In the genomic region with DNA sequence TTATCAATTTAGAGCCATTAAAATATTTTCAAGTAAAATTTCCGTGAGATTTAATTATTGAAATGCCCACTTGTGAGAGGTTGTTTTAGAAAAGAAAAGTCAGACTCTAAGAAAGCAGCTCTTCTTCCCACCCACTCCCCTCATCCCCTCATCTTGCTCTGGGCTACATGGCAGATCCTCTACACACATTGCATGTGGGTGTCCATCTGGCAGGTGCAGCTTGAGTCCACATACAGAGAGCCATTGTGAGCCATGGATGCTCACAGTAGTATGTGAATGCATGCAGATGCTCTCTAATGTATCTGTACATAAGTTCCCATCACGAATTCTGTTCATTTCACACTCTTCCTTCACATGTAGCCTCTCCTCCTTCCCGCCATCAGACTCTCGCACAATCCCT, we compare ENCODE assay signal across 23 mouse cellular contexts.
DNase-seq lines count a peak whose midpoint lies in the region; ATAC-seq and TF ChIP-seq lines count a peak whose summit lies in the region.
"Had no signal": no experiment of that assay in that cellular context is flagged by ENCODE, and none has a peak within 500 bp of the region (broad histone marks: within the 10 kb centered on the region; RNA-seq: fewer than 3 reads in every experiment).

No protein-coding gene starts in this region.

- H3K27ac ChIP-seq in layer of hippocampus, adult 2 months = no peak overlapping the region

- TF ChIP-seq CTCF in layer of hippocampus, adult 2 months (conservative IDR thresholded peaks at IDR 0.05) = no peak

- H3K4me1 ChIP-seq in megakaryocyte, embryonic 14.5 days = no peaks in the 10 kb centered on the region

- ATAC-seq in frontal cortex, adult (ENCODE audit: low TSS enrichment) = peak; percentile 65
- ATAC-seq in megakaryocyte, adult 5-6 weeks (ENCODE audit: poor library complexity, severe bottlenecking) = no peak
- no peak for ATAC-seq in erythroid progenitor cell, adult 5-6 weeks (replicated peaks; ENCODE audit: low FRiP score, poor library complexity, severe bottlenecking)
- ATAC-seq: activated CD4-positive, CD25-positive, alpha-beta regulatory T cell, adult 4 months; CD4-positive, CD25-positive, alpha-beta regulatory T cell, adult 4 months; Patski had no signal

- no peaks in the 10 kb centered on the region for H3K27me3 ChIP-seq in megakaryocyte, embryonic 14.5 days (replicated peaks)
- H3K27me3 ChIP-seq: CH12.LX, Patski had no signal

- no peak for DNase-seq in frontal cortex, postnatal 10 days (ENCODE audit: low spot score in 2 of 2)
- DNase-seq in layer of hippocampus, adult 9-11 months = peak; percentile 25
- DNase-seq in layer of hippocampus, adult 2 months (ENCODE audit: low spot score in 2 of 2) = no peak
- DNase-seq in brain, adult 2 months (ENCODE audit: low read depth, low spot score) = peak; percentile 46
- DNase-seq: adrenal gland, adult 2 months; adrenal gland, adult 8-10 months; adrenal gland, postnatal 10 days; adrenal gland, postnatal 14 days; adrenal gland, postnatal 25 days; adrenal gland, postnatal 36 days; B cell, adult 2 months; cerebellum, adult 11 months; cerebellum, adult 11-12 months; cerebellum, adult 18-20 months had no signal

- H3K9me3 ChIP-seq in megakaryocyte, embryonic 14.5 days = no peaks in the 10 kb centered on the region
- H3K9me3 ChIP-seq: G1E had no signal

- no peaks in the 10 kb centered on the region for H3K36me3 ChIP-seq in megakaryocyte, embryonic 14.5 days (replicated peaks; ENCODE audit: low read length)
- H3K36me3 ChIP-seq: G1E had no signal

- H3K4me3 ChIP-seq in layer of hippocampus, adult 2 months = no peak overlapping the region
- peak overlapping the region; percentile 2 for H3K4me3 ChIP-seq in megakaryocyte, embryonic 14.5 days (replicated peaks)

Comparison
In these comparisons a context has a peak if more than half of its experiments do, and no peak if none do; other contexts are left out.
1. DNase-seq: peak in layer of hippocampus, adult 9-11 months (single experiment) and brain, adult 2 months (single experiment); none in frontal cortex, postnatal 10 days (0 of 2) and layer of hippocampus, adult 2 months (0 of 2).